Mouse (Mus musculus) lung, postnatal 4 days (tissue): ENCODE results near the gene Fbxw8.

Experiments used
- DNase-seq, 2 experiments: peaks; one replicate each; pipeline ENCODE4 v3.0.0; 2021

The Fbxw8 gene

GRCm38 (mm10) chr5:118155565-118155947 is 292 bp upstream of the Fbxw8 start:
- DNase-seq = no peak

- DNase-seq = no peak
Measured at GRCm38 (mm10) chr5:118149711-118150110, 5.6 kb downstream of the Fbxw8 start.

- no peak for DNase-seq
Measured at GRCm38 (mm10) chr5:118147264-118147663, 8.0 kb downstream of the Fbxw8 start.

- DNase-seq = no peak
Measured at GRCm38 (mm10) chr5:118145999-118146679, 9.1 kb downstream of the Fbxw8 start.

DNA sequence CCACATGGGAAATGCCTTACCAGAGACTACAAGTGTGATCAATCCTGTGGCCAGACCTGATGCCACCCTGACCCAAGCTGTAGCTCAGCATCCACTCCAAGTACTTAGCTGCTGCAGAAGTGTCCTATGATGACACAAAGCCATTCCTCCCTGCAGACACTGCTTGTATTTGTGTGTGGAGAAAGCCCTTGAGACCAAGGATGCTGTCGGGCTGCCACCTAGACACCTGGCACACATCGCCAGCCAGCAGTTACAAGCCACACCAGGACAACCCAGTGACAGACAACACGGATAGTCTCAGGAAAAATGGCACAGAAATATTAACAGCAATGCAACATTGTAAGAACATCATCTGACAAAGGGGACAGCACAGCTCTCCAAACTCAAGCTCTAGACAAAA is 9.8 kb downstream of the Fbxw8 start:
- no peak for DNase-seq

DNA sequence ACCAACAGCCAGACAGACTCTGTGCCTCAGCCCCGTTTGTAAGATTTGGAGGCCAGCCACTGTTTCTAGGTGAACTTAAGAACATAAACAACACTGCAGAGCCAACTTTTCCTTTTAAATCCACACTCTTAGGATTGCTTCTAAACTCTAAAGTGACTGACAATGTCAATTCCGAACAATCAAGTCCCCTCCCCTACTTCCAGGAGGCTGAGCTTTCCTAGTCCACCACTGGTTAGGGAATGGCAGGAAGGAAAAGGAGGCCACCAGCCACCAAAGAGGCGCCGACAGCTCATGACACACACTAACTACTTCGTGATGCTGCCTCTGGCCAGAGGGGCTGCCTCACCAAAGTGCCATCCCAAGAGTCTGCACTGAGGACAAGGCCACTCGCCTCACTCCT is 10.5 kb downstream of the Fbxw8 start:
- no peak for DNase-seq

GRCm38 (mm10) chr5:118144327-118144726 is 10.9 kb downstream of the Fbxw8 start:
- DNase-seq = no peak

DNA sequence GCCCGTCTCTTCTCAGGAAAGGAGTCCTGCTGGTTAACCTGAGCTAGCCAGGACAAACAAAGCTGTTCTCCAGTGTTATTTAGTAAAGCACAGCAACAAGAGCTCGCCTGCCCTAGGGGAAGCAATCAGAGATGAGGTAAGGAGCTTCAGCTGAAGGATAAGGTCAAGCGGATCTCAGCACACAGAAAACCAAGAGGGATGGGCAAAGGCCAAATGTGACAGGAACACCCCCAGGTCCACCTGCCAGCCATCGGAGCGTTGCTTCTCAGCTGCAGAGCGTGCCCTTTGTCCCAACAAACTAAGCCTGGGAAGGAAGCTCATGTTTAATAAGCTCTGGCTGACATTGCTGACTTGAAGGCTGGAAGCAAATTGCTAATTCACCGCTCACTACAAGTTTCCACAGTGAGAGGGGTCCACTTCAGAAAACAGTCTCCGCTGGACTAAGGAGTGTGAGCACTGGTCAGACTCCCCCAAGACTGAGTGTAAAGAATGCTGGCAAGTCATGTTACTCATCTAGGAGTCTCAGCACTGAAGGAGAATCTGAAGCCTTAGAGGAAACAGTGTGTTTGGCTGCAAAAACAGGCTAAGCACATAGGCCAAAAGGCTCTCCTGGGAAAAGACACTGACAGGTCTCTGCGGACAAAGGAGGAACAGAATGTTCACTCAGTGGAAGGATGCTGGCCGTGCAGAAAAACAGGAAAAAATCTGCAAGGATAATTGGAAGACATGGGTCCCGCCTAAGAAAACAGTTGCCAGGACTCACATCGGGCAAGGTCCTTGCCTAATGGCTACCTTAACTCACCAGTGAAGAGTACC is 11.8 kb downstream of the Fbxw8 start:
- DNase-seq = no peak

DNA sequence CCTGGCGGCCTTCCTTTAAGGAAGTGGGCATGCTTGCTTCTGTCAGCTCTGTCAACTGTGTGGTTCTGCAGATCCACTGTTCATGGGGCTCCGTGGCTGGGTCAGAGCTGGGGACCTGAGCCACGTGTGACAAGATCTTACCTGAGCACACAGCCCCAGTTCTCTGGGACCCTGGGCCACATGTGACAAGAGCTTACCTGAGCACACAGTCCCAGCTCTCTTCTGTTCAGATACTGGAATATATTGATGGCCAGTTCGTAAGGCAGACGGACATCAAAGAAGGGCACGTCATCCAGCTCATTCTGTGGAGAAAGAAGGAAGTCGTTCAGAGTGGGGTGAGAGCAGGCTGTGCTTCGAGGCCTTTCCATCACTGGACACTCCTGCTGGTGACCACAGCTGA is 12.8 kb downstream of the Fbxw8 start:
- DNase-seq = no peak

DNA sequence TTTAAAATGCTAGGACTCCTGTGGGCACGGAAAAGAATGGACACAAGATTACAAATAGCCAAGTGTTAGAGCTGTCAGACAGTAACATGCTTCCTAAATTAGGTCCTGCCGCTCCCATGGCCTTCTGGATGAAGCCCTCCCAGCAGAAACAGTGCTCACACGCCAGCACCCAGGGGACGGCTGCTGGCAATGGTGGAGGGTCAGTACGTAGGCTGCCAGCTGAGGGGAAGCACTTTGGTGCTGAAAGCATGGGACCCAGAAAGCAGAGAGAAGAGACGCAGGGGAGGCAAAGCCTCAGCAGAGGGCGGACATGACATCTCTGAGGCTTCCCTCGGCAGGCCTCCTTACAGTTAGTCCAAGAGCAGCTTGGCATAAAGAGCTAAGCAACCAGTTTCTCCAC is 15.6 kb downstream of the Fbxw8 start:
- no peak for DNase-seq

DNA sequence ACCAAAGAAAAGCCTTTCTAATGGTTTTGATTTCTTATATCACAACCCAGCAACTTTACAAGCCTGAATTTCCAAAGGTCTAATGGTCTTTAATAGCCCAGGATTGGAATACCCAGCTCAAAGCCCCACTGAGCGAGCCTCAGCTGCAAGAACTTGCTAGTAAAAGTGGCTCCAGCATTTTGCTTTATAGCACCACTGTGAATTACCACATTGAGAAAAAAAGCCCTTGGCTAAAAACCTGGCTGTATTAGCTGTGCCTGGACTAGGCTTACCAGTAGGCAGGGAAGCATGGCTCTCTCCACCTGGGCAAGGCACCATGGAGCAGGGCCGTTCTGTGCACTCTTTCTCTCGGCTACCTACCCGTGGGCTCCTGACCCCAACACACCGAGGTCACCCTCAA is 18.9 kb downstream of the Fbxw8 start:
- DNase-seq = no peak

DNA sequence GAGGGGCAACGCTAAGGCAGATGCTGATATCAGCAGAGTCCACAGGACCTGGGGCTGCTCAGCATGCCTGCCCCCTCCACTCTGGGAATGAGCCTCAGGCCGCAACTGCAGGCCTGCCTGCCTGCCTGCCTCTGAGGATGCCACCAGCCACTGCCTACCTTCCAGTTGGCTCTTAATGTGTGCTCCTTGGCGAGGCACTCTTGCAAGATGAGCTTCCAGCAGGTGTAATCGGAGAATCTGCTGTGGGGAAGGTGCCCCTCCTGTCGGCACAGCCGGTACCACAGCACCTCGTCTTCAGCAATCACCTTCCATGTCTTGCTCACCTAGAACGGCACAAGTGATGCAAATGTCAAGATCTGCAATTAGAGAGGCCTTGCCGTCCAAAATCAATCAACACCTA is 26.6 kb downstream of the Fbxw8 start:
- no peak for DNase-seq

DNA sequence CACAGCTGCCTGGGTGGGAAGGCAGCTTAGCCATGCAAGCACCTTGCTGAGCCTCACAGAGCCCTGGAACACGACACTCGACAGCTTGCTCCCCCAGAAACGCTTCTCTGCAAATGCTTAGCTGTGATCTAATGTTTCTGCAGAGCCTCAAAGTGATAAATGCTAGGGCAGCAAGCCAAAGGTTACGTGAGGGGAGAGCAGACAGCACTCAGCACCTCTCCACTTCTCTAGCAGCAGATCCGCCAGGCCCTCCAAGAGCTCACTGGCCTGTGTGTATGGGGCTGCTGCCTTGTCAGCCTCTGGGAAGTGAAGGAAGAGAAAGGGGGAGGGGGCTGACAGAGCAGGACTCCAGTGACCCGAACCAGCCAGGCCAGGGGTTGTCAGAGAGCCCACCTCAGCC is 27.1 kb downstream of the Fbxw8 start:
- no peak for DNase-seq

DNA sequence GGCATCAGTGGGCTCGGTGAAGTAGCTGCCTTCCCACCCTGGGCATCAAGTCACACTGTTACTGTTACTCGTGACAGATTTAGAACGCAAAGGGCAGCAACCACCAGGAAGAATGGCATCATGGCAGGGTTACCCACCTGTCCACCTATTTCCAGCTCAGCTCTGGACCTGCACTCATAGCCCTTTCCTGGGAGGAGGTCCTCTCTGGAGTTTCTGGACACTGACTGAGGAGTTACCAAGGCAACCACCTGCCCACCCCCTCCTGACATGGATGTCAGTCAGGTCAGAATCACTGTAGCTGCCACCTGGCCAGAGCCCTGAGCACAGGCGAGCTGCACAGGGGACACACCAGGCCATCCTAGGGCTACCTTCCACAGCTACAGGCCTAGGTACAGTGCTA is 28.6 kb downstream of the Fbxw8 start:
- no peak for DNase-seq

DNA sequence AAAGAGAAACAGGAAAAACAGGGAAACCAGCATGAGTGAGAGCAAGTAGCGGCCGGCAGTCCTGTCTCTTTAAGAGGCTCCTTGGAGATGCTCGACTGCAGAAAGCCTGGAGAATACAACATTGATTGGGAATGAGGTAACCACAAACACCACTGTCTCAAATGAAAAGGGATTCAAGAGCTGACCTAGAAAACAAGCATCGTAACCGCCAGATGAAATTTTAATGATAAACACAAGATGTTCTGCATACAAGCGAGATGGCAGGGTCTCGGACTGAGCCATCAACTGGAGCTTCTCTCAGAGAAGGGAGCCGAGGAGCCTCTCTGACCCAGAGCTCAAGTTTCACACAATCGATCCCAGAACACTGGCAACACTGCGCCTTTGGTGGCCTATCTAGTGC is 32.2 kb downstream of the Fbxw8 start:
- DNase-seq = peak in 1 of 2 experiments; percentile 33

DNA sequence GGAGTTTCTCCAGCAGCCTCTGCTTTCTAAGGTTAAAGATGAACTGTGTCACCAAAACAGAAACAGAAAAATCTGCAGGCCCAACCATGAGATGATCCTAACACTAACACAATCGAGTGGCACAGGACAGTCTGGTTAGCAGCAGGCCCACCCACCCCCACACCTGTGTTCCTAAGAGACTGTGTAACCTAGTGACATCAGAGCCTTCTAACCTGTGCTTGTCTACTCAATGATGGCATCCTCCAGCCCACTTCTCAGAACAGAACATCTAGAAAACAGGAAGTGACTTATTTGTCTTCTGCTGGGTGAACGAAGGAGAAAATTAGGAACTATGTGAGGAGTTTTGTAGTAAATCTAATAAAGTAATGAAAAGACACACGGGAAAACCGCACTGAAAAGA is 33.3 kb downstream of the Fbxw8 start:
- no peak for DNase-seq

DNA sequence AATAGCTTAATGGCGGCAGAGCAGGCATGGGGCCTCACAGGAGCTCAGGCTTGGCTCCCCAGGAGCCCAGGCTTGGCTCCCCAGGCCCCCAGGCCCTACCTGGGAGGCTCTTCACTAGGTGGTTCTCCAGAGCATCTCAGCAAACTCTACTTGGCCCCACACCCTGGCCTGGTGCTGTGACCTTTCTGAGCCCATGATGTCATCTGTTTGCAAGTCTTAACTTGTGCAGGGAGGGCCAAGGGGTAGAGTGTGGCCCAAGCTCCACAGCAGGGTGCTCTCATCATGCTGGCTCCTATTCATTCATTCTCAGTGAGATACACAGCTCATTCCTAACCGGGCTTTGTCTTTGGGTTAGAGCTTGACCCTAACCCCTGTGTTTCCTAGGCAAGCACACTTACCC is 34.6 kb downstream of the Fbxw8 start:
- DNase-seq = no peak

DNA sequence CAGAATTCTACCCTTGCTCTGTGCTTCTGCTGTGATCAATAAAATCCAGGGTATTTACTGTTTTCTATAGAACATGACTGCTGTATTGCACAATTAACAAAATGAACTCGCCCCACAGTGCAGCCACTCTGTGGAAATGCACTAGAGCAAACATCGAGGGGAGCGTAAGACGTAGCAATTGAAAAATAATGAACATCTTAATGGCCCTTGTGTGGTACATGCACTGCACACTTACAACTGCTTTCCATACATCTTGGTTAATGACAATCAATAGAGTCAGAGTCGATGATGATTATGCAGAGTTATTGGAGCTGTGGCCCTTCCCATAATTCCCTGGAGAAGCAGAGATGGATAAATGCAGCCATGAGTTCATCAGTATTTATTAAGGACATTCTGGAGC is 36.3 kb downstream of the Fbxw8 start:
- DNase-seq = no peak

DNA sequence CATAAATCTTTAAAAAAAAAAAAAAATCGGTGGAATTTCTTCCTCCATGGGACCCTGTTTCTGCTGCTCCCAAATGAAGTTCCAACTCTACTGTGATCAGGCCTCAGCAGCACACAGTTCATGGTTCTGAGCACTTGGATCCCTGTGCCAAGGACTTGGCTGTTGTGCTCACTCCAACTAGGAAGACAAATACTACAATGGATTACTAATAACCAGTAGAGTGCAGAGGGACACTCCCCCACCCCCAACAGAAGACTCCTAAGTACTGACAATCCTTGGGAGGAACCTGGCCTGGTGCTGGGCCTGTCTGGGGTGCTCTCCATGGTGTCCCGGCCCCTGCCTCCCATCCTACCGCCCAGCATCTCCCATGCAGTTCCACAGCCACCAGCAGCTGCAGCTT is 36.9 kb downstream of the Fbxw8 start:
- DNase-seq = no peak

DNA sequence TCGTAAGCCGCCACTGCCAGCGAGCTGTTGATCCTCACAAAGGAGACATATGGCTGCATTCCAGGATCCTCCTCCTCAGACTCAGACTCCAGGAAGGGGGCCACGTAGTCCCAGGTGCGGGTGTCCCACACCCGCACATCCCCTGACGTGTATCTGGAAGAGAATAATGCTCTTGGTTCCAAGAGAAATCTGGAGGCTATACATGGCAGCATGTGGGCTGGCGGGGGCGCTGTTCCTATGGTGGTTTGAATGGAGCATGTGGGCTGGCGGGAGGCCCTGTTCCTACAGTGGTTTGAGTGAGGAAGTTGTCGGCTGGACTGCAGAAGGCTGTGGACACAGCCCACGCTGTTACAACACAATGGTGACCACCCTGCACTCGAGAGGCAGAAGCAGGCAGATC is 41.6 kb downstream of the Fbxw8 start:
- no peak for DNase-seq

- no peak for DNase-seq
Measured at GRCm38 (mm10) chr5:118113043-118113442, 42.2 kb downstream of the Fbxw8 start.

- DNase-seq = no peak
Measured at GRCm38 (mm10) chr5:118108794-118109440, 46.3 kb downstream of the Fbxw8 start.

- DNase-seq = peak in 1 of 2 experiments; percentile 72
Measured at GRCm38 (mm10) chr5:118108124-118108793, 47.0 kb downstream of the Fbxw8 start.

- DNase-seq = no peak
Measured at GRCm38 (mm10) chr5:118106667-118107066, 48.6 kb downstream of the Fbxw8 start.
